ENCODE assay signal across 10 mouse cellular contexts in the genomic region with DNA sequence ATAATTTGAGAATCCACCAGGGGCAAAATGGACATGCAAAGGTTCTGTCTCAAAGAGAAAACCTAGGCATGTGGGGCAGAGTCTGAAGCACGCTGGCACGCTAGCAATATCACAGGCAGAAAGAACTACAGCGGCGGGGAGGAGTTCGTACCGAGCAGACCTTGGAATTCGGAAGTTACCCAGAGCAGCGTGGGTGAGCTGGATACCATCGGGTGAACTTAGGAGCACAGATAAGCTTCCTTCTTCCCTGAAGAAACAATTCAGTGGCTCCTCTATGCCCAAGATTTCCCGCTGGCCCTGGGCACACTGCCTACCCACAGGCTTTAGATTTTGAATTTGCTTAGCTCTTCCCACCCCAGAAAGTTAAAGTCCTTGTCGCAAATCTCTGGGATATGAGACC.
DNase-seq lines count a peak whose midpoint lies in the region; ATAC-seq and TF ChIP-seq lines count a peak whose summit lies in the region.
"Had no signal": no experiment of that assay in that cellular context is flagged by ENCODE, and none has a peak within 500 bp of the region (broad histone marks: within the 10 kb centered on the region; RNA-seq: fewer than 3 reads in every experiment).

No protein-coding gene starts in this region.

- no peak overlapping the region for H3K9ac ChIP-seq in midbrain, postnatal 0 days (replicated peaks; ENCODE audit: low read length, poor library complexity, severe bottlenecking)
- H3K9ac ChIP-seq in midbrain, embryonic 14.5 days (replicated peaks; ENCODE audit: low read length): no peak overlapping the region

- WGBS in midbrain, postnatal 0 days: 51% methylated on average over 11 of the region's 11 CpGs
- 61% methylated on average over 11 of the region's 11 CpGs for WGBS in midbrain, embryonic 14.5 days

- DNase-seq in adrenal gland, postnatal 14 days: peak; percentile 7
- no peak for DNase-seq in adrenal gland, postnatal 4 days (ENCODE audit: low spot score in 2 of 2)
- peak; percentile 34 for DNase-seq in midbrain, postnatal 0 days (ENCODE audit: low spot score)
- no peak for DNase-seq in midbrain, embryonic 14.5 days
- DNase-seq in kidney, postnatal 4 days: peak; percentile 12 to 24
- DNase-seq in testis, postnatal 10 days (ENCODE audit: low spot score): peak; percentile 37
- no peak for DNase-seq in right cerebral cortex, postnatal 10 days (ENCODE audit: low spot score in 2 of 2)
- DNase-seq: gastrocnemius, postnatal 14 days had no signal

- no peak overlapping the region for H3K27ac ChIP-seq in midbrain, postnatal 0 days (ENCODE audit: low read depth, low read length)
- no peak overlapping the region for H3K27ac ChIP-seq in midbrain, embryonic 14.5 days (replicated peaks; ENCODE audit: low read depth, low read length)

- ATAC-seq in midbrain, postnatal 0 days (ENCODE audit: low FRiP score): no peak
- ATAC-seq in midbrain, embryonic 14.5 days (ENCODE audit: low FRiP score, low TSS enrichment): no peak
- no peak for ATAC-seq in monocyte, adult 5-6 weeks (replicated peaks; ENCODE audit: insufficient number of reproducible peaks, low FRiP score, low TSS enrichment, poor library complexity, severe bottlenecking)
- ATAC-seq: activated CD4-positive, CD25-positive, alpha-beta regulatory T cell, adult 4 months had no signal

- no peak overlapping the region for H3K4me2 ChIP-seq in midbrain, postnatal 0 days (ENCODE audit: low read depth, low read length, poor library complexity, severe bottlenecking)
- no peak overlapping the region for H3K4me2 ChIP-seq in midbrain, embryonic 14.5 days (ENCODE audit: low read length)

- TF ChIP-seq CTCF in midbrain, postnatal 0 days (IDR thresholded peaks at IDR 0.05): no peak

- H3K9me3 ChIP-seq in midbrain, postnatal 0 days (ENCODE audit: low read length): no peaks in the 10 kb centered on the region
- no peaks in the 10 kb centered on the region for H3K9me3 ChIP-seq in midbrain, embryonic 14.5 days (ENCODE audit: control insufficient read depth, low read length)

- H3K27me3 ChIP-seq in midbrain, postnatal 0 days (ENCODE audit: insufficient read depth, low read length): no peaks in the 10 kb centered on the region
- no peaks in the 10 kb centered on the region for H3K27me3 ChIP-seq in midbrain, embryonic 14.5 days (ENCODE audit: control insufficient read depth, insufficient read depth, low read length)

- no peak overlapping the region for H3K4me3 ChIP-seq in midbrain, postnatal 0 days (ENCODE audit: low read depth, low read length)
- no peak overlapping the region for H3K4me3 ChIP-seq in midbrain, embryonic 14.5 days (replicated peaks; ENCODE audit: low read depth, low read length)

- no peaks in the 10 kb centered on the region for H3K36me3 ChIP-seq in midbrain, postnatal 0 days (ENCODE audit: insufficient read depth, low read length)
- H3K36me3 ChIP-seq in midbrain, embryonic 14.5 days (ENCODE audit: control insufficient read depth, insufficient read depth, low read length): no peaks in the 10 kb centered on the region

- no peaks in the 10 kb centered on the region for H3K4me1 ChIP-seq in midbrain, postnatal 0 days (ENCODE audit: insufficient read depth, low read length)
- H3K4me1 ChIP-seq in midbrain, embryonic 14.5 days (ENCODE audit: control insufficient read depth, insufficient read depth, low read length): no peaks in the 10 kb centered on the region

Comparison
In these comparisons a context has a peak if more than half of its experiments do, and no peak if none do; other contexts are left out.
1. DNase-seq: peak in adrenal gland, postnatal 14 days (single experiment), midbrain, postnatal 0 days (single experiment), kidney, postnatal 4 days (2 of 2) and testis, postnatal 10 days (single experiment); none in adrenal gland, postnatal 4 days (0 of 2), midbrain, embryonic 14.5 days (single experiment) and right cerebral cortex, postnatal 10 days (0 of 2).